Mouse (Mus musculus) hindbrain, embryonic 16.5 days (tissue): ENCODE measurements at regions not wholly inside any gene's neighbourhood (a gene's known extent, or its start where the extent isn't known, plus 50 kb on each side); places are given as distances from the start of the nearest gene placed in this dataset.

Experiments used
- ATAC-seq: fragments of 200-750 bp; cut with Nextera tagmentation; 2 replicates; pipeline ENCODE4 v1.8.0; 2017; ENCODE audit warnings: moderate TSS enrichment, moderate library complexity
- H3K27ac ChIP-seq: fragments of 300-500 bp; sonication (generic); 2 replicates; pipeline ENCODE4 v1.5.1; 2014; ENCODE audit warnings: low read depth, mild to moderate bottlenecking, control low read depth, low read length, moderate library complexity
- H3K27me3 ChIP-seq: fragments of 300-500 bp; sonication (generic); replicated peaks from 2 replicates; pipeline ENCODE4 v1.6.1; 2014; ENCODE audit warnings: low read length; ENCODE audit not compliant: control insufficient read depth, insufficient read depth
- H3K36me3 ChIP-seq: fragments of 300-500 bp; sonication (generic); 2 replicates; pipeline ENCODE4 v1.6.1; 2014; ENCODE audit warnings: mild to moderate bottlenecking, low read length, moderate library complexity, mixed read lengths; ENCODE audit not compliant: control insufficient read depth, insufficient read depth
- H3K4me1 ChIP-seq: fragments of 300-500 bp; sonication (generic); 2 replicates; pipeline ENCODE4 v1.6.1; 2014; ENCODE audit warnings: low read depth, low read length; ENCODE audit not compliant: control insufficient read depth, insufficient read depth
- H3K4me2 ChIP-seq: fragments of 300-500 bp; sonication (generic); 2 replicates; pipeline ENCODE4 v1.6.1; 2014; ENCODE audit warnings: mild to moderate bottlenecking, low read length, control low read depth, moderate library complexity
- H3K4me3 ChIP-seq: fragments of 300-500 bp; sonication (generic); 2 replicates; pipeline ENCODE4 v1.5.1; 2014; ENCODE audit warnings: mild to moderate bottlenecking, low read length, control low read depth, moderate library complexity
- H3K9ac ChIP-seq: fragments of 300-500 bp; sonication (generic); 2 replicates; pipeline ENCODE4 v1.6.1; 2014; ENCODE audit warnings: low read depth, mild to moderate bottlenecking, control low read depth, low read length, moderate library complexity
- H3K9me3 ChIP-seq: fragments of 300-500 bp; sonication (generic); 2 replicates; pipeline ENCODE4 v1.6.1; 2014; ENCODE audit warnings: mild to moderate bottlenecking, low read length, moderate library complexity; ENCODE audit not compliant: control insufficient read depth
- WGBS: fragments of 180-500 bp; shearing (Covaris S2); extraction: QIAGEN DNeasy Blood & Tissue Kit; methylation state at CpG from one replicate; pipeline ENCODE4 v1.1.7; 2014; 5-methylcytosine and 5-hydroxymethylcytosine counted together

DNA sequence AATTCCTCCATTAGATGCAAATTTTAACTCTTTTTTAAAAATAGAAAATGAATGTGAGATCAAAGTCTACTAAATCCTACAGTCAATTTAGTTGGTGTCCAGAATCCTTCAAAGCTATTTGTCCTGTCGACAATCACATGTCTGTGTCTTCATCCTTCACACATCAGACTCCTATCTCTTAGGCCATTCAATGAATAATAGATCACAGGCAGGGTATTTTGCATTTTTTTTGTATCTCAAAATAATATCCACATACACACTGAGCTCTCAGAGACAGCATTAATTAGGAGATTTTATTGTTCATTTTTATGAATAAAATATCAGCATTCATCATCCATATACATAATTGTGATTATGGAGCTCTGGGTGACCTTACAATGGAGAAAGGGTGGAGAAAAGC is 427.2 kb downstream of the Hao1 start:
- Histone ChIP-seq H3K4me1 (no peaks in the 10 kb centered on the region), H3K9me3 (no peaks in the 10 kb centered on the region), H3K9ac (no peak overlapping the region), H3K4me3 (no peak overlapping the region), H3K4me2 (no peak overlapping the region), H3K27ac (no peak overlapping the region), H3K27me3 (no peaks in the 10 kb centered on the region), H3K36me3 (no peaks in the 10 kb centered on the region)
- 59% methylated on average over 1 of the region's 1 CpGs for WGBS
- ATAC-seq, result no peak

DNA sequence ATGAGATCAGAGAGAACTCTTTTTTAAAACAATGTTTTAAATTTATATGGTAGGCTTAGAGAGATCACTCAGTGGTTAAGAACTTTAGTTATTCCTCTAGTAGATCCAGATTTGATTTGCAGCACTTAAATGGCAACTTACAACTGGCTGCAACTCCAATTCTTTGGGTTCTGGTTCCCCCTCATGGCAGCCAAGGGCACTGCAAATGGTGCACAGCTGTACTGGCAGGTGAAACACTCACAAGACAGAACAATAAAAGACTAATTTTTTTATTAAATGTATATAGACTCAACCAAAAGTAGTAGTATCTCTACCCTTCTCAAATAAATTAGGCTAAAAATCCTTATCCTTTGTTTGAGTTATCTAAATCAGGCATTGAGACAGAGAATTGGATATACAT is 446.9 kb downstream of the Hao1 start:
- H3K4me1 ChIP-seq, result no peaks in the 10 kb centered on the region
- no peak for ATAC-seq
- H3K9me3 ChIP-seq, result no peaks in the 10 kb centered on the region
- no peak overlapping the region for H3K27ac ChIP-seq
- no peaks in the 10 kb centered on the region for H3K36me3 ChIP-seq
- no peak overlapping the region for H3K9ac ChIP-seq
- H3K4me2 ChIP-seq, result no peak overlapping the region
- no peaks in the 10 kb centered on the region for H3K27me3 ChIP-seq
- H3K4me3 ChIP-seq, result no peak overlapping the region

DNA sequence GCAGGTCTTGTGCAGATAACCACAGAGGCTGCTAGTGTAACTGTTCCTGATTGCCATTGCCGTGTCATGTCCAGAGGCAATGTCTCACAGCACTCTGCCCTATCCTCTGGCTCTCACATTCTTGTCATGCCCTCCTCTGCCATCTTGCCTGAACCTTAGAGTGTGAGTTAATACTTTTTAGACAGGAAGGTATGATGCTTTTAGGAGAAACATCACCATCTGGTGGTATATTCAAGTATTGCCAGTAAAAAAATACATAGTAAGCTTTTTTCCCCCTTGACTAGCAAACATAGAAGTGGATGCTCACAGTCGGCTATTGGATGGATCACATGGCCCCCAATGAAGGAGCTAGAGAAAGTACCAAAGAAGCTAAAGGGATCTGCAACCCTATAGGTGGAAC is 465.8 kb downstream of the Hao1 start:
- Histone ChIP-seq H3K9me3 (0 out of 2 replicates have a peak, but pooled peaks cover 3% of the 10 kb centered on the region), H3K36me3 (no peaks in the 10 kb centered on the region), H3K4me1 (no peaks in the 10 kb centered on the region), H3K4me3 (no peak overlapping the region), H3K27me3 (no peaks in the 10 kb centered on the region), H3K4me2 (no peak overlapping the region), H3K27ac (no peak overlapping the region), H3K9ac (no peak overlapping the region)
- WGBS, result 81% methylated on average over 2 of the region's 2 CpGs
- no peak for ATAC-seq

DNA sequence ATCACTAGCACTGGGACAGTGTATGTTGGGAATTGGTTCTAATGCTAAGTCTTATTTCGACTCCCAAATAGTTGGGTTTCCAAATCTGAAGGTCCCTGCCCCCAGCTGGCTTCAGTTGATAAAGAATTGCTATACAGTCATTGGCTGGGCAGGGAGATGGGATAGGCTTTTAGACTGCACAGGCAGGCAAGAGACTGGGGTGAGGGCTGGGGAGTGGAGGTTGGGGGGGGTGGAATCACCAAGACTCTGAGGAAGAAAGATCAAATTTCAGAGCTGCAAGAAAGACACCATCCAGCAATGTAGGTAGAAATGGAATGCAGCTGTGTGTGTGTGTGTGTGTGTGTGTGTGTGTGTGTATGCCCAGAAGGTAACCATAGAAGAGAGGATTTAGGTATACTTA is 474.0 kb downstream of the Hao1 start:
- Histone ChIP-seq H3K27me3 (no peaks in the 10 kb centered on the region), H3K36me3 (no peaks in the 10 kb centered on the region), H3K4me3 (no peak overlapping the region), H3K4me1 (no peaks in the 10 kb centered on the region), H3K9me3 (no peaks in the 10 kb centered on the region), H3K4me2 (no peak overlapping the region), H3K27ac (no peak overlapping the region), H3K9ac (no peak overlapping the region)
- 81% methylated on average over 1 of the region's 1 CpGs for WGBS
- no peak for ATAC-seq

DNA sequence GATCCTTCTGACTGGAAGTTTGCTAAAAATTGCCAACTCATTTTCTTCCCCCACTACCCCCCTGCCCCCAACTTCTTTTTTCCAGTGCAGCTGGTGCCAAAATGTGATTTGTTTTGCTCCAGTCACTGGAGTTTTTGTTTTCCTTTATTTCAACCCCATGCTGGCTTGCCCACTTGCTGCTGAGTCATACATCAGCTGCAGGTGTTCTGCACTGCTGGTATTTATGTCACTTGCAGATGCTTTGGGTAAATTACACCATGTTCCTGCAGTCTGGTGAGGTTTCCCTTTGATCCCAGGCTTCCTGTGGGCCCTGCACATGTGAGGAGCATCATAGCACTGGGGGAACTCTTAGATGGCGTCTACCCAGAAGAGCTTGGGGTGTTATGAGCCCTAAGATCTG is 476.2 kb downstream of the Hao1 start:
- no peaks in the 10 kb centered on the region for H3K27me3 ChIP-seq
- H3K4me3 ChIP-seq, result no peak overlapping the region
- no peak overlapping the region for H3K9ac ChIP-seq
- H3K27ac ChIP-seq, result no peak overlapping the region
- ATAC-seq, result no peak
- no peak overlapping the region for H3K4me2 ChIP-seq
- H3K9me3 ChIP-seq, result no peaks in the 10 kb centered on the region
- no peaks in the 10 kb centered on the region for H3K36me3 ChIP-seq
- no peaks in the 10 kb centered on the region for H3K4me1 ChIP-seq
- WGBS, result 67% methylated on average over 1 of the region's 1 CpGs

DNA sequence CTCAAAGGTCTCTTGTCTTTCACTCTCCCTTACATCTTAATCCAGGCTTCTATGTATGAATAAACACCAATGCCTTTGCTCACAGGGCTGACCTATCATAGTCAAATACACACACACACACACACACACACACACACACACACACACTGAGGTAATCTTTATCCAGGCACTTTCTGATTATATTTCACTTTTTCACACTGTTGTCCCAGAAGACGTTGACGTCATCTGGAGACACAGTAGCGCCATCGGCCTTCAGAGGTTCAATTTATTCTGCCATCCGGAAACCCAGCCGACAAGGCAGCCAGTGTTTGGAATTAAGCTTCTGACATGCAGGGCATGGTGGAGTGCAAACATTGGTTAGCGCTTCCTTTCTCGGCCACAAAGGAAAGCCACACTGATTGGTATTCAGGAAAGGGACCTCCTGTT is 486.2 kb downstream of the Hao1 start:
- no peaks in the 10 kb centered on the region for H3K4me1 ChIP-seq
- peak; percentile 83 for ATAC-seq
- H3K9me3 ChIP-seq, result no peaks in the 10 kb centered on the region
- no peaks in the 10 kb centered on the region for H3K36me3 ChIP-seq
- H3K4me2 ChIP-seq, result peak overlapping the region; percentile 20; the same call in 1 of the 2 replicates
- H3K4me3 ChIP-seq, result no peak overlapping the region
- H3K27me3 ChIP-seq, result no peaks in the 10 kb centered on the region
- 40% methylated on average over 8 of the region's 8 CpGs for WGBS
- H3K27ac ChIP-seq, result no peak overlapping the region
- no peak overlapping the region for H3K9ac ChIP-seq

DNA sequence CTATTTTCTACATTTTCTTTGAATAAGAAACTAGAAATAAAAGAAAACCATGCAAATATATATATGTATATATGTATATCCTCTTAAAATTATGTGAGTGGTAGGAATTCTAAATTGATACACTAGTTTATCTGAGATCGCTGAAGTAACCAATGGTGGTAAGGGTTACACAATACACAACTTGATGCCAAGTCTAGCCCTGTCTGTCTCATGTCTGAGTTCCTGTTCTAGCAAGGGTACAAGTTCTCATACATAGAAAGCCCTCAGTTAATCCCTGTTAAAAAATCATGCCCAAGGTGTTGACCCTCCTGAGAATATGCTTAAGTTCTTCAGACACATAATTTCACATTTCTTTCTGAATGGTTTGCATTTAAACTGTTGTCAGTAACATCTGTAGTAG is 486.8 kb downstream of the Hao1 start:
- Histone ChIP-seq H3K4me1 (no peaks in the 10 kb centered on the region), H3K4me2 (no peak overlapping the region), H3K9me3 (no peaks in the 10 kb centered on the region), H3K27ac (no peak overlapping the region), H3K36me3 (no peaks in the 10 kb centered on the region), H3K9ac (no peak overlapping the region), H3K27me3 (no peaks in the 10 kb centered on the region), H3K4me3 (no peak overlapping the region)
- 91% methylated on average over 1 of the region's 1 CpGs for WGBS
- ATAC-seq, result no peak

DNA sequence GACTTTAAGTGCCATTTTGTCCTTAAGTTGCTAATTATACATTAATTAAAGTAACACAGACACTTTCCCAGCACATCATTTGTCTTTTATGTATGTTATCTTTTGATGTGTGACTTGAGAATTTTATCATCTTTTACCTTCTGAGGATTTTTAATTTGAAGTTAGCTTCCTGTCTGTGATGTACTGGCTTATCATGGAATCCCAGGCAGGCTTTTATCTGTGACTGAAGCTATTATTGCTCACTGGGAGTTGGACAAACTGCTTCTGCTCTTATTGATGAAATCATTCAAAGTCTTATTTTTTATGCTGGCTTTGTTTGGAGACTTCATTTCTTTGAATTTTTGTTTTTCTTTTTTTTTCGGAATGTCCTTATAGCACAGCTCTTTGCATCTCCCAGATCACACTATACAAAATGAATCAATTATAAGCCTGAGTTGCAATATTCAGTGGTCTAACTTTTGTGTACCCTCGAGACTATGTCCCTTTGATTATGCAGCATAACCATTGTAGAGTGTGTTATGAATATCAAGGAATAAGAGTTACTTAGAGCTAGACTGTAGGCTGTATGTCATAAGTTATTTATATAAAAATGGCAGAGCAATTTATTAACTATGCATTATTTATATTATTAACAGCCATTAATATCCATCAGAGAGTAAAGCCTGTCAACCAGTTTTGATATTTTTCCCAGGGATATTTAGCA is 494.1 kb downstream of the Hao1 start:
- Histone ChIP-seq H3K36me3 (no peaks in the 10 kb centered on the region), H3K4me2 (no peak overlapping the region), H3K4me1 (no peaks in the 10 kb centered on the region), H3K27me3 (no peaks in the 10 kb centered on the region), H3K4me3 (no peak overlapping the region), H3K9ac (no peak overlapping the region), H3K9me3 (no peaks in the 10 kb centered on the region), H3K27ac (no peak overlapping the region)
- no peak for ATAC-seq
- 84% methylated on average over 2 of the region's 2 CpGs for WGBS

DNA sequence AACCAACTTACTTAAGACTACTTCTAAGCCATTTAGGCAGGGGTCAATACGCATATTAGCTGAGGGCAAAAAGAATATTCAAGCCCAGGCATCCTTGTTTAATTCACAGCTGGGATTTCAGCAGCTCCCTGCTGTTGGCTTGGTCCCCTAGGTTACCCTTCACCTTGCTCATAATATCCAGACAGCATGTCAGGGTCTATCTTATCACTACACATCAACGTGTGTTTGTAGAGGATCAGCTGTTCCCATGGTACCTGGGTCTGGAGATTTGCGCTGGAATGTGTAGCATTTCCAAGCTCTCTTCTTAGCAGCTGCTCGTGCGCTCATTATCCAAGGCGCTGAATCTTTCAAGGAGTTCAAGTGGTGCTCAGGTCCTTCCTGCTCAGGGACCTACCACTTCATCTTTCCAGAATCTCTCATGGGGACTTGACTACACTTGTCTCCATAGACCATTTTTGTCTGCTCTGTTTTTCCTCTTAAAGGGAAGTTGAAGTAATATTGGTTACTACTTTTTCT is 484.5 kb downstream of the Bmp2 start:
- H3K4me3 ChIP-seq, result no peak overlapping the region
- no peak overlapping the region for H3K27ac ChIP-seq
- WGBS, result 69% methylated on average over 6 of the region's 6 CpGs
- H3K9me3 ChIP-seq, result no peaks in the 10 kb centered on the region
- no peak overlapping the region for H3K4me2 ChIP-seq
- H3K4me1 ChIP-seq, result no peaks in the 10 kb centered on the region
- ATAC-seq, result no peak
- H3K27me3 ChIP-seq, result no peaks in the 10 kb centered on the region
- no peak overlapping the region for H3K9ac ChIP-seq
- H3K36me3 ChIP-seq, result no peaks in the 10 kb centered on the region
